Mouse (Mus musculus): ENCODE measurements around the gene Slc22a14.

DNA sequence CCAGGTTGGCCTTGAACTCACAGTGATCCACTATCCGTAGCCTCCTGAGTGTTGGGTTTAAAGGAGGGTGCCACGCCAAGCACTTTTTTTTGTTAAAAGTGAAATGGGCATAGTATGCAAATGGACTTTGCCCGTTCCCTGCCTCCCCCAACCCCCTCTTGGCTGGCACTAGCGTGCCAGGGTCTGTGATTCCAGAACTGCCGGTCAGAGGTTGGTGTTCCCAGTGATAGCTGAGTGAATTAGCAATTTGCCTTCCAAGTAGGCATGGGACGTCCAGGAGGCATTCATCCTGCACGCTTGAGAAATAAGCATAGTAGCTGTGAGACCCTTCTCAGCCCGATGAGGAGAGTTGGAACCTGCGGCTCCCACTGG, 7.3 kb downstream of the Slc22a14 start:
- TF ChIP-seq CTCF (IDR thresholded peaks at IDR 0.05): no peak
- no peak for TF ChIP-seq EP300 (IDR thresholded peaks at IDR 0.05)
